Mouse (Mus musculus) liver, embryonic 14.5 days (tissue): Measurements from ENCODE around the gene Lmtk2.

ENCODE experiments used
- CTCF ChIP-seq: IDR thresholded peaks from 2 replicates; pipeline ENCODE4 v1.5.1; 2016; ENCODE audit warnings: antibody characterized with exemption, low read depth, control low read depth
- EP300 ChIP-seq: IDR thresholded peaks from 2 replicates; pipeline ENCODE4 v1.6.1; 2016; ENCODE audit warnings: antibody characterized with exemption, low read depth

DNA sequence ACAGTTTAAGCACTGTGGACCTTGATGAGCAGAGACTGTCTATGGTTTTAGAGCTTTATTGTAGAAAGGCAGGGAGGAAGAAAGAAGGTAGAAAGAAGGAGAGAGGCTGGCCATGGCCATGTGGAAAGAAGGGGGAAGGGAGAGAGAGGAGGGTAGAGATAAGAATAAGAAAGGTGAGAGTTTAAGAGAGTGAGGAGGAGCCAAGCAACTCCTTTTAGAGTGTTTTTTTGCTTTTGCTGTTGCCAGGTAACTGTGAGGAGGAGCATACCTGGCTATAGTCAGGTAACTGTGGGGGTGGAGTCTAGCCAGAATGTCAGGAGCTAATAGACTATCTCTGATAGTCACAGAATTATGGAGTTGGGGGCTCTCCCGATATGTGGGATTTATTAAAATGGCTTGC is 30.2 kb upstream of the Lmtk2 start:
- no peak for TF ChIP-seq EP300
- TF ChIP-seq CTCF = no peak
